Mouse (Mus musculus) erythroblast, embryonic 14.5 days (primary cell): ENCODE measurements at regions not wholly inside any gene's neighbourhood (a gene's known extent, or its start where the extent isn't known, plus 50 kb on each side); places are given as distances from the start of the nearest gene placed in this dataset.

Source experiments
- GATA1 ChIP-seq: IDR thresholded peaks from 2 replicates; pipeline ENCODE4 v1.6.1; 2012; ENCODE audit warnings: low read length, inconsistent platforms, mixed read lengths
- TAL1 ChIP-seq: IDR thresholded peaks from 3 replicates; pipeline ENCODE4 v1.6.1; 2012; ENCODE audit warnings: low read length, inconsistent platforms, mixed read lengths

DNA sequence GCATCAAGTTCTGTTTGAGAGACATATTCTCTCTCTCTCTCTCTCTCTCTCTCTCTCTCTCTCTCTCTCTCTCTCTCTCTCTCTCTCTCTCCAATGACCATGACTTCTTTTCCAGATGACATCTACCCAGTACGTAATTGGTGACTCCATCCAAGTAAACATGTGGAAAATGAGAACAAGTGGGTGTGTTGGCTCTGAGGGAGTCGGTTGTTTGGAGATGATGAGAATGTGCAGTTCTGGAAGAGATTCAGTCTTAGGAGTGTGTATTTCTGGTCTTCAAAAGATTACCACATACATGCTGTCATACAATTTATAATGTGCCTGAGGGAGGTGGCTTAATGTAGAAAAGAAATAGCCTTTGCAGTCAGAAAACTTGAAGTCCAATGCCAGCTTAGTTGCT lies 175.3 kb upstream of the Gm12728 start:
- TF ChIP-seq GATA1 (no peak), TAL1 (no peak)
